Mouse (Mus musculus) lung, postnatal 0 days (tissue): Measurements from ENCODE around the gene Dlx1. TPM values are rescaled to one million over a fixed set of nuclear protein-coding genes. Genes with fewer than 3 reads are reported as not detected.

Experiments
- ATAC-seq: fragments of 200-750 bp; cut with Nextera tagmentation; 2 replicates; pipeline ENCODE4 v1.8.0; 2017; ENCODE audit warnings: moderate library complexity
- DNase-seq: peaks from one replicate; pipeline ENCODE4 v3.0.0-alpha.2; 2016; ENCODE audit warnings: low spot score
- H3K27ac ChIP-seq: fragments of 300-500 bp; sonication (generic); 2 replicates; pipeline ENCODE4 v1.5.1; 2014; ENCODE audit warnings: antibody characterized with exemption, mild to moderate bottlenecking, low read length, mixed read lengths
- H3K27me3 ChIP-seq: fragments of 300-500 bp; sonication (generic); replicated peaks from 2 replicates; pipeline ENCODE4 v1.6.1; 2014; ENCODE audit warnings: low read length, mixed read lengths; ENCODE audit not compliant: insufficient read depth
- H3K36me3 ChIP-seq: fragments of 300-500 bp; sonication (generic); 2 replicates; pipeline ENCODE4 v1.6.1; 2014; ENCODE audit warnings: low read length, mixed read lengths; ENCODE audit not compliant: insufficient read depth
- H3K4me1 ChIP-seq: fragments of 300-500 bp; sonication (generic); 2 replicates; pipeline ENCODE4 v1.6.1; 2014; ENCODE audit warnings: antibody characterized with exemption, low read depth, low read length, mixed read lengths; ENCODE audit not compliant: insufficient read depth
- H3K4me2 ChIP-seq: fragments of 300-500 bp; sonication (generic); replicated peaks from 2 replicates; pipeline ENCODE4 v1.6.1; 2014; ENCODE audit warnings: low read depth, mild to moderate bottlenecking, low read length, moderate library complexity, mixed read lengths
- H3K4me3 ChIP-seq: fragments of 300-500 bp; sonication (generic); 2 replicates; pipeline ENCODE4 v1.5.1; 2014; ENCODE audit warnings: low read depth, low read length
- H3K9ac ChIP-seq: fragments of 300-500 bp; sonication (generic); replicated peaks from 2 replicates; pipeline ENCODE4 v1.6.1; 2014; ENCODE audit warnings: low read depth, mild to moderate bottlenecking
- H3K9me3 ChIP-seq: fragments of 300-500 bp; sonication (generic); 2 replicates; pipeline ENCODE4 v1.6.1; 2016; ENCODE audit warnings: low read length, mixed read lengths
- CTCF ChIP-seq: IDR thresholded peaks from 2 replicates; pipeline ENCODE4 v1.5.1; 2016; ENCODE audit warnings: antibody characterized with exemption, mild to moderate bottlenecking
- EP300 ChIP-seq: IDR thresholded peaks from 2 replicates; pipeline ENCODE4 v1.6.1; 2016; ENCODE audit warnings: antibody characterized with exemption, mild to moderate bottlenecking, control low read depth
- WGBS: fragments of 180-500 bp; shearing (Covaris S2); extraction: QIAGEN DNeasy Blood & Tissue Kit; methylation state at CpG from one replicate; pipeline ENCODE4 v1.1.7; 2014; 5-methylcytosine and 5-hydroxymethylcytosine counted together
- polyA plus RNA-seq: library from polyadenylated mRNA; unstranded; fragments of >200 nt; fragmentation: Nextera tagmentation; extraction: Ambion mirVana; gene quantifications from 2 replicates; pipeline ENCODE4 v1.2.1, GENCODE M21; 2015

Dlx1 gene
- polyA plus RNA-seq, 1 experiment from 2014 or later: not detected

DNA sequence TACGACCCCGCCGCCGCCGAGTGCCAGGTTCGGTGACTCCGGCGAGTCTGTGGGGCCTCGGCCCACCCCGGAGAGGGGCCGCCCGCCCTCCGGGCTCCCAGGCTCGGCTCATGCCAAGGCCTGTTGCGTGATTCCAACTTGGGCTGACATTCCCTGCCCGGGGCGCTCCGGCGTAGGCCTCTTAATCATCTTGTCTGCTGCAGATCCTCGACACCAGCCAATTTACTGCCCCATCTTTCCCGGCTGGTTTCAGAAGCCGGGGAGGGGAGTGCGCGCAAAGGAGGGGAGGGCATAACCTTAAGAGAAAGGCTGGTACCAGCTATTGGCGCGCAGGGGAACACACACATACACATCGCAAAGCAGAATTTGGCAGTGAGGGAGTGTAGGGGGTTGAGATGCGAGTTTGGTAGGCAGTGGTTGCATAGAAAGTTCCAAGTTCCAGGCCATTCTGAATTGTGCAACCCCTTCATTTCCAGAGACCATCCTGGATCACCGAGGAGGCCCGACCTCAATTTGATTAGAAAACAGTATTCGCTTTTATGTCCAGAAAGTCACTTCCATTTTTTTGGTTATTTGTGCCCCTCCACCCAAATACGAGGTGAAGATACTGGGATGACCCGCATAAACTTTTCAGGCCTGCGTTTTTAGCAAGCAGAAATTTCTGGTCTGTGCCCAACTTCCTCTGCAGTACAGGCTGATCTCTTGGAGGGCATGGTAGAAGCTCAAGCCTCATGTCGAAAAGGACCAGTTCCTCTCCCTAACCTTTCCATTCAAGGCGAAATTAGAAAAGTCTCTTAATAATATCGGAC, 13.7 kb downstream of the Dlx1 start:
- TF ChIP-seq EP300: no peak
- TF ChIP-seq CTCF: no peak
- DNase-seq (peak; percentile 4), ATAC-seq (no peak)
- peak overlapping the region; percentile 2 for H3K4me3 ChIP-seq
- H3K9ac ChIP-seq: no peak overlapping the region
- 3% methylated on average over 36 of the region's 37 CpGs for WGBS
- peaks cover 11% of the 10 kb centered on the region for H3K4me1 ChIP-seq
- H3K4me2 ChIP-seq: peak overlapping the region; percentile 25; the same call in 1 of the 2 replicates
- peaks cover 94% of the 10 kb centered on the region for H3K27me3 ChIP-seq
- H3K36me3 ChIP-seq: no peaks in the 10 kb centered on the region
- H3K27ac ChIP-seq: no peak overlapping the region
- H3K9me3 ChIP-seq: no peaks in the 10 kb centered on the region

DNA sequence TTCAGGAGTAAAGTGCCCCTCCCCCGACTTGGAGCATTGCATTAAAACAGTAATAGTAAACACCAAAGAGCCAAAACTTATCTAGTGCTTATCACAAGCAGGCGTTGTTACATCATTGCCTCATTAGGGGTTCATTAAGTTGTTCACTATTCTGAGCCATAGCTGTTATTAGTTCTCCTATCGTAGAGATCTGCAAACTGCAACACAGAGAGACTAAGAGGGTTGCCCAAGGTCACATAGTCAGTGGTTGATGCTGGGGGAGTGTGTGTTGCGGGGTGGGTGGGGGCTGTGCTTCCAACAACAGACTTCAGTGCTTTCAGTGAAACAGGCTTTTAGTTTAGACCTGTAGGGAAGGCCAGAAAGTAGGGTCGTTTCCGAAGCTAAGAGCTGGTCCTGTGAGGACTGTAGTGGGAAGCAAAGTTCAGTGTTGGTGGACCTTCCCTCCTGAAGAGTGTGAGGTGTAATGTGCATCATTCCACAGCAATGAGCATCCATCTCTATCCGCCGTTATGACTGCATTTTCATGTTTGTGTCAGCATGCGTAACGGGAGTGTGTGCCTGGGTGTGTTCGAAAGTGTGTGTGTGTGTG, 14.4 kb downstream of the Dlx1 start:
- Histone ChIP-seq H3K27ac (no peak overlapping the region), H3K9ac (no peak overlapping the region), H3K4me1 (peaks cover 11% of the 10 kb centered on the region), H3K9me3 (no peaks in the 10 kb centered on the region), H3K4me2 (no peak overlapping the region; the same call in 1 of the 2 replicates), H3K4me3 (0 out of 2 replicates have a peak overlapping the region, but pooled peaks have one; percentile 14), H3K27me3 (peaks cover 94% of the 10 kb centered on the region), H3K36me3 (no peaks in the 10 kb centered on the region)
- no peak for ATAC-seq
- DNase-seq: peak; percentile 4
- TF ChIP-seq EP300 (no peak), CTCF (no peak)
- WGBS: 9% methylated on average over 10 of the region's 11 CpGs

DNA sequence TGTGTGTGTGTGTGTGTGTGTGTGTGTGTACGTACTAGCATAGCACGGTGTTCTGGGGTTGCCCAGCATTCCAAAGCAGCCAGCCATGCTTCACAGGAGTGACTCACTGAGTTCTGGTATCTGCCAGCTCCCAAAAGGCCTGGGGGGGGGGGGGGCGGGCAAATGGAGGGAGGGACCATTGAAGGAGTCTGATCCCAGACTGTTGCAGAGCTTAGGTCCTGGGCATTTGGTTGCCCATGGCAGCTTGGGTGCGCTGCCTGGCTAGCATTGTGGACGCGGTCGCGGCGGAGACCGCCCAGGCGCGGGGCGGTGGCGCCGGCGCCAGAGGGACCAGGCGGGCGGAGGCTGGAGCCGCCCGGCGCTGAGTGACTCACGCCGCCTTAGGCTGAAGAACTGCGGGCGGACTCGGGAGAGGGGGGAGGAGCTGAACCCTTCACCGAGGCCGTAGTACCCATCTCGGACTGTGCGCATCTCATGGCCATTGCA, 14.9 kb downstream of the Dlx1 start:
- Histone ChIP-seq H3K27me3 (peaks cover 90% of the 10 kb centered on the region), H3K36me3 (no peaks in the 10 kb centered on the region), H3K27ac (no peak overlapping the region), H3K4me3 (0 out of 2 replicates have a peak overlapping the region, but pooled peaks have one; percentile 14), H3K9me3 (no peaks in the 10 kb centered on the region), H3K9ac (no peak overlapping the region), H3K4me1 (peaks cover 11% of the 10 kb centered on the region), H3K4me2 (peak overlapping the region; percentile 44)
- WGBS: 2% methylated on average over 28 of the region's 30 CpGs
- peak; percentile 79 for DNase-seq
- no peak for TF ChIP-seq EP300
- TF ChIP-seq CTCF: no peak
- peak; percentile 90 for ATAC-seq

DNA sequence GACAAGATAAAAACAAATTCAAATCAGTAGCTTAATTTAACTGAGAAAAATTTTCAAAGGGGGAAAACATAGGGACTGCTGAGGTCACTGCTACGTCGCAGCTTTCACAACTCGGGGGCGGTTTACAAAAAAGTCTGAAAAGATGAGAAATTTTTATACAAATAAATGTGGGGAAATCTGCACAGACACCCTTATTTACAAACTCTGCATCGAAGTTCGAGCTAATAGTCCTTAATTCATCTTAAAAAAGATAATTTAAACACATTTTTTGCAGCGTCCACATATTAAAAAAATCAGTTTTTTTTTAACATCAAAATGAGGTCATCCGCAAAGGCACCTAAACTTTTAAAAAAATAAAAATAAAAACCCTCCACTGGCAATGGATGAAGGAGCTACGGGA, 15.6 kb downstream of the Dlx1 start:
- no peak overlapping the region for H3K4me3 ChIP-seq
- no peak overlapping the region for H3K4me2 ChIP-seq
- DNase-seq (no peak), ATAC-seq (no peak)
- WGBS: 6% methylated on average over 9 of the region's 9 CpGs
- no peaks in the 10 kb centered on the region for H3K9me3 ChIP-seq
- no peaks in the 10 kb centered on the region for H3K36me3 ChIP-seq
- TF ChIP-seq EP300 (no peak), CTCF (no peak)
- no peak overlapping the region for H3K9ac ChIP-seq
- H3K27me3 ChIP-seq: peaks cover 90% of the 10 kb centered on the region
- H3K27ac ChIP-seq: no peak overlapping the region
- H3K4me1 ChIP-seq: peaks cover 11% of the 10 kb centered on the region

DNA sequence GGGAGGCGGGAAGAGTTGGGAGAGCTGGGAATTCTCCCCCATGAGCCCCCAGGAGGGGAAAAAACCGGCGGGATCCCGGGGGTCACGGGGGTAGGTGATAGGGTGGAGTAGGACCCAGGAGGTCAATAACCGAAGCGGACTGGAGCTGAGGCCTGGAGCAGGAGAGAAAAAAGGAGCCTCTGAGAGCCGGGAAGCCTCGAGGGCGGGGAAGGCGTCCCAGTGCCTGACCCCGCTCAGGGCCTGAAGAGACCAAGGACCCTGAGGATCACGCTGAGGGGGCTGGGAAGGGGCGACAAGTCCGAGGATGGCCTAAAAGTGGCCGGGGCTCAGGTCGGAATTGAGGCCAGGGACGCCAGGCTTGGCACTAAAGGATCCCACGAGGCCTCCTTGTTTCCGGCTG, 16.0 kb downstream of the Dlx1 start:
- Histone ChIP-seq H3K4me2 (no peak overlapping the region), H3K36me3 (no peaks in the 10 kb centered on the region), H3K9ac (no peak overlapping the region), H3K27me3 (peaks cover 90% of the 10 kb centered on the region), H3K9me3 (no peaks in the 10 kb centered on the region), H3K4me1 (peaks cover 11% of the 10 kb centered on the region), H3K4me3 (no peak overlapping the region), H3K27ac (no peak overlapping the region)
- ATAC-seq (no peak), DNase-seq (no peak)
- TF ChIP-seq CTCF (no peak), EP300 (no peak)
- 4% methylated on average over 20 of the region's 20 CpGs for WGBS

DNA sequence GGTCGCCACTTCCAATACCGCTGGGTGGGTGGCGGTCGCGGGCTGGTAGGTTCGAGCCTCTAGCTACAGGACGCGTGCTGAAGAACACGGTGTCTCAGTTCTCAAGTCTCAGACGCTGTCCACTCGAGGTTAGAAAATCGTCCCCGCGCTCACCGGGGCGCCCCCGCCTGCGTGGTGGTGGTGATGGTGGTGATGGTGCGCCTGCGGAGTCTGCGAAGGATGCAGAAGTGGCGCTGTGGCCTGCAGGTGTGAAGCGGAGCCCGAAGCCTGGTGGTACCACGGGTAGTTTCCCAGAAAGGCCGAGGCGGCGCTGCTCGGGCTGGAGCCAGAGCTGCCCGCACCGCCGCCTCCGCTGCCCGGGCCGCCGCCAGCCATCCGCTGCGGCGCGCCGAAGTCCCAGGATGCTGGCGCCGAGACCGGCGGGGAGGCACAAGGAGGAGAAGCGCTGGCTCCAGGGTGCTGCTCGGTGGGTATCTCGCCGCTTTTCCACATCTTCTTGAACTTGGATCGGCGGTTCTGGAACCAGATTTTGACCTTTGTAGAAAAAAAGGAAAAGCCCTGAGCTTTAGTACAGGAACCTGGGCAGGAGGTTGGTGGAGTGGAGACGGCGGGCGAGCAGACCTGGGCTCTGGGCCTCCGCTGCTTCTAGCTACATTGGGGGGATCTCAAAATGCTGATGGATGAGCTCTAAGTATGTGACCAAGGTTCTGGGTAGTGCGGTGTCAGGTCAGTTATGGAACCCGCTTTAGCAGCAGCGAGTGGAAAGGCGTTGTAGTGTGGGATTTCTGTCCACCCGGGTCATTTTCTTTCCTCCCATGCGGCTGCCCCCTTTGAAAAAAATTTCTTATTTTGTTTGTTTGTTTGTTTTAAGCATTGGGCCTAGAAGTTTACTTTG, 16.7 kb downstream of the Dlx1 start:
- no peak overlapping the region for H3K27ac ChIP-seq
- H3K27me3 ChIP-seq: peaks cover 84% of the 10 kb centered on the region
- H3K9me3 ChIP-seq: no peaks in the 10 kb centered on the region
- 2% methylated on average over 61 of the region's 61 CpGs for WGBS
- H3K9ac ChIP-seq: no peak overlapping the region
- H3K4me1 ChIP-seq: peaks cover 11% of the 10 kb centered on the region
- H3K4me2 ChIP-seq: no peak overlapping the region
- TF ChIP-seq EP300 (no peak), CTCF (no peak)
- DNase-seq (no peak), ATAC-seq (no peak)
- no peak overlapping the region for H3K4me3 ChIP-seq
- no peaks in the 10 kb centered on the region for H3K36me3 ChIP-seq
